ENCODE assay signal across 12 mouse cellular contexts in the genomic region with DNA sequence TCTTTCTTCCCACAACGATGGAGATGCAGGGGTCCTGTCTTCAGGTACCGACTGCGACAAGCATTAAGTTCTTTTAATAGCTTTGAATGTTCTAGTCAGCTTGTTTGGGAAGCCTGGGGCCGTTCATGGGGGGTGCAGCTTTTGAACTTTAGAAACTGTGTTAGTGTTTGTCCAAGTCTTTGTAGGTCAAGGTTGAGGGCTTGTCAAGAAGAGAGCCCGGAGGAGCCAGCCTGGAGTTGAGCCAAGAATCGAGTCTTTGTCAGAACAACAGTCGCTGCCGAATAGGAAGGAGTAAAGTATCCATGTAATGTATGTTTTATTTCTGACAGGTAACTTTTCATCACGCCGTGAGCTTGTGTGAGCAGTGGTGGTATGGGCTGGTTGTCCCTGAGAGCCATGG.
DNase-seq lines count a peak whose midpoint lies in the region; ATAC-seq and TF ChIP-seq lines count a peak whose summit lies in the region.
"Had no signal": no experiment of that assay in that cellular context is flagged by ENCODE, and none has a peak within 500 bp of the region (broad histone marks: within the 10 kb centered on the region; RNA-seq: fewer than 3 reads in every experiment).

No protein-coding gene starts in this region.

- H3K27me3 ChIP-seq in liver, postnatal 0 days (ENCODE audit: insufficient read depth, low read length) = no peaks in the 10 kb centered on the region
- H3K27me3 ChIP-seq in limb, embryonic 10.5 days (ENCODE audit: low read depth, poor library complexity, severe bottlenecking) = no peaks in the 10 kb centered on the region
- H3K27me3 ChIP-seq: heart, embryonic 15.5 days had no signal

- 0 out of 2 replicates have a peak, but pooled peaks cover 4% of the 10 kb centered on the region for H3K4me1 ChIP-seq in liver, postnatal 0 days (ENCODE audit: insufficient read depth)
- H3K4me1 ChIP-seq in limb, embryonic 10.5 days = peaks cover 11% of the 10 kb centered on the region

- WGBS in liver, postnatal 0 days (ENCODE audit: insufficient replicate concordance) = 70% methylated on average over 10 of the region's 10 CpGs
- WGBS in limb, embryonic 10.5 days = 89% methylated on average over 10 of the region's 10 CpGs

- H3K27ac ChIP-seq in liver, postnatal 0 days (ENCODE audit: low read depth) = no peak overlapping the region
- 0 out of 2 replicates have a peak overlapping the region, but pooled peaks have one; percentile 5 for H3K27ac ChIP-seq in limb, embryonic 10.5 days
- H3K27ac ChIP-seq: heart, embryonic 15.5 days had no signal

- DNase-seq in cerebellum, adult 18-20 months = peak; percentile 17 to 20
- DNase-seq in liver, postnatal 0 days = peak; percentile 32
- DNase-seq in liver = no peak
- peak; percentile 86 for DNase-seq in adrenal gland, postnatal 10 days
- DNase-seq in limb, embryonic 10.5 days (ENCODE audit: low spot score) = no peak
- DNase-seq in embryo, embryonic 10.5 days (ENCODE audit: low spot score) = no peak
- no peak for DNase-seq in embryo, embryonic 9.5 days (ENCODE audit: extremely low spot score)
- DNase-seq: left cerebral cortex, postnatal 4 days; thymus, adult 2 months had no signal

- no peak for TF ChIP-seq EP300 in liver, postnatal 0 days (IDR thresholded peaks at IDR 0.05; ENCODE audit: low read depth)

- no peaks in the 10 kb centered on the region for H3K9me3 ChIP-seq in liver, postnatal 0 days (ENCODE audit: low read length)
- no peaks in the 10 kb centered on the region for H3K9me3 ChIP-seq in limb, embryonic 10.5 days (replicated peaks)
- H3K9me3 ChIP-seq: embryonic facial prominence, embryonic 10.5 days; heart, embryonic 15.5 days had no signal

- no peak overlapping the region for H3K9ac ChIP-seq in liver, postnatal 0 days (replicated peaks)
- H3K9ac ChIP-seq: heart, embryonic 15.5 days had no signal

- ATAC-seq in cerebellum, adult (ENCODE audit: insufficient number of reproducible peaks, low FRiP score, low TSS enrichment) = no peak
- peak; percentile 51; the same call in 1 of the 2 replicates for ATAC-seq in liver, postnatal 0 days

- no peaks in the 10 kb centered on the region for H3K36me3 ChIP-seq in liver, postnatal 0 days (replicated peaks; ENCODE audit: insufficient read depth, low read length)
- no peaks in the 10 kb centered on the region for H3K36me3 ChIP-seq in limb, embryonic 10.5 days
- H3K36me3 ChIP-seq: embryonic facial prominence, embryonic 10.5 days; heart, embryonic 15.5 days had no signal

- no peak for TF ChIP-seq CTCF in liver, postnatal 0 days (IDR thresholded peaks at IDR 0.05; ENCODE audit: low read depth)

- H3K4me3 ChIP-seq in liver, postnatal 0 days (ENCODE audit: low read depth, low read length) = no peak overlapping the region
- no peak overlapping the region for H3K4me3 ChIP-seq in limb, embryonic 10.5 days
- H3K4me3 ChIP-seq: embryonic facial prominence, embryonic 10.5 days; heart, embryonic 15.5 days had no signal

- H3K4me2 ChIP-seq in liver, postnatal 0 days (ENCODE audit: low read depth, low read length) = no peak overlapping the region
- H3K4me2 ChIP-seq: heart, embryonic 15.5 days had no signal

Comparison
In these comparisons a context has a peak if more than half of its experiments do, and no peak if none do; other contexts are left out.
1. DNase-seq: peak in cerebellum, adult 18-20 months (2 of 2), liver, postnatal 0 days (single experiment) and adrenal gland, postnatal 10 days (single experiment); none in liver (single experiment), limb, embryonic 10.5 days (single experiment), embryo, embryonic 10.5 days (single experiment) and embryo, embryonic 9.5 days (single experiment).